Mouse (Mus musculus) heart, embryonic 14.5 days (tissue): ENCODE results near the gene Armc7. TPM values are rescaled to one million over a fixed set of nuclear protein-coding genes. Genes with fewer than 3 reads are reported as not detected.

Experiments used
- ATAC-seq: fragments of 200-750 bp; cut with Nextera tagmentation; 2 replicates; pipeline ENCODE4 v1.8.0; 2017; ENCODE audit warnings: low read depth, moderate TSS enrichment; ENCODE audit not compliant: insufficient number of reproducible peaks, insufficient read depth, low FRiP score
- H3K27ac ChIP-seq, 2 experiments: fragments of 200-500 bp in 1 of 2; fragments of 300-500 bp in 1 of 2; sonication (generic) in 1 of 2; replicated peaks in 1 of 2; 2 replicates each; pipeline ENCODE4 v1.5.1; 2012 to 2014; ENCODE audit warnings: low read depth in 2 of 2, low read length in 2 of 2, control low read depth in 1 of 2, mild to moderate bottlenecking in 1 of 2, mixed read lengths in 1 of 2; ENCODE audit not compliant: control insufficient read depth in 1 of 2, insufficient read depth in 1 of 2
- H3K27me3 ChIP-seq: fragments of 300-500 bp; sonication (generic); 2 replicates; pipeline ENCODE4 v1.6.1; 2014; ENCODE audit warnings: mild to moderate bottlenecking, low read length, control low read depth; ENCODE audit not compliant: control insufficient read depth, insufficient read depth
- H3K36me3 ChIP-seq: fragments of 300-500 bp; sonication (generic); 2 replicates; pipeline ENCODE4 v1.6.1; 2014; ENCODE audit warnings: mild to moderate bottlenecking, control low read depth, low read length, mixed read lengths; ENCODE audit not compliant: control insufficient read depth, insufficient read depth
- H3K4me1 ChIP-seq, 2 experiments: fragments of 200-500 bp in 1 of 2; fragments of 300-500 bp in 1 of 2; sonication (generic) in 1 of 2; 2 replicates each; pipeline ENCODE4 v1.6.1; 2012 to 2014; ENCODE audit warnings: low read length in 2 of 2, control low read depth in 1 of 2, mixed read lengths in 1 of 2; ENCODE audit not compliant: control insufficient read depth in 2 of 2, insufficient read depth in 2 of 2
- H3K4me2 ChIP-seq: fragments of 300-500 bp; sonication (generic); 2 replicates; pipeline ENCODE4 v1.6.1; 2014; ENCODE audit warnings: mild to moderate bottlenecking, low read length
- H3K4me3 ChIP-seq, 2 experiments: fragments of 200-500 bp in 1 of 2; fragments of 300-500 bp in 1 of 2; sonication (generic) in 1 of 2; 2 replicates each; pipeline ENCODE4 v1.5.1; 2012 to 2014; ENCODE audit warnings: low read length in 2 of 2, mild to moderate bottlenecking in 2 of 2, control low read depth in 1 of 2, low read depth in 1 of 2, moderate library complexity in 1 of 2; ENCODE audit not compliant: control insufficient read depth in 1 of 2, insufficient read depth in 1 of 2
- H3K9ac ChIP-seq: fragments of 300-500 bp; sonication (generic); 2 replicates; pipeline ENCODE4 v1.6.1; 2014; ENCODE audit warnings: mild to moderate bottlenecking, low read length
- H3K9me3 ChIP-seq: fragments of 300-500 bp; sonication (generic); 2 replicates; pipeline ENCODE4 v1.6.1; 2016; ENCODE audit warnings: low read length, control low read depth; ENCODE audit not compliant: control insufficient read depth
- WGBS: fragments of 180-500 bp; shearing (Covaris S2); extraction: QIAGEN DNeasy Blood & Tissue Kit; methylation state at CpG from one replicate; pipeline ENCODE4 v1.1.7; 2014; 5-methylcytosine and 5-hydroxymethylcytosine counted together
- microRNA-seq: library from miRNA; unstranded; fragments of <30 nt; microRNA quantifications from one replicate; pipeline ENCODE4, GENCODE M21; 2016
- polyA plus RNA-seq: library from polyadenylated mRNA; unstranded; fragments of >200 nt; fragmentation: Nextera tagmentation; extraction: Ambion mirVana; gene quantifications from 2 replicates; pipeline ENCODE4 v1.2.1, GENCODE M21; 2014

Armc7 gene
- polyA plus RNA-seq, 1 experiment from 2014 or later = 5.5 TPM

DNA sequence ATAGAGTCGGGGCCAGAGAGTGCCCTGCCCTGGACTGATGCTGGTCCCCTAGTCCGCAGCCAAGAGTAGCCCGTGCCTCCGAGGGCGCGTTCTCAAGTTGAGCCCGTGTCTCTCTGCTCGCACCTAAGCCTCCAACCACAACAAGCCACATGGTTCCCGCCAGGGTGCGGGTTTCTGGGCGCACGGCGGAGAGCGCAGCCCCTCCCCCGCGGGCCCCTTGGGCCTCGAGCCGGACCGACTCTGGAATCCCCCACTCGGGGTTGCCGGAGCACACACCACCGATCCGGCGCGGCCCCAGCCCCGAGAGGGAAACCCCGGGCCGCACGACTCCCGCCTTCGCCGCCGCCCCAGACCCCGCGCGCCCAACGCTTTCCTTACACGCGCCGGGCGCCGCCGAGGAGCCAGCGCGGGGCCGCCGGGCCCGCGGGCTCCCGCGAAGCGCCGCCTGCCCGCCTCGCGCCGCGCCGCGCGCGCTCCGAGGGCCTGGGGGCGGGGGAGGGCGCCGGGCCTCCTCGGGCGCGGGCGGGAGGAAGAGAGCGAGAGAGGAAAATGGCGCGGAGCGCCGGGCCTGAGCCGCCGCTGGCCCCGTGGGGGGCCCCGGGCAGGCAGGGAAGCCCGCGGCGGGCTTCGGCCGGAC, 60.1 kb downstream of the Armc7 start:
- peaks cover 33% of the 10 kb centered on the region for H3K36me3 ChIP-seq
- peak; percentile 66 for ATAC-seq
- H3K4me2 ChIP-seq = peak overlapping the region; percentile 90
- H3K27ac ChIP-seq = peak overlapping the region; percentile 97 to 100
- no peaks in the 10 kb centered on the region for H3K9me3 ChIP-seq
- peak overlapping the region; percentile 64 to 96 for H3K4me3 ChIP-seq
- peak overlapping the region; percentile 98 for H3K9ac ChIP-seq
- WGBS = under 1% methylated on average over 59 of the region's 84 CpGs
- no peaks in the 10 kb centered on the region for H3K27me3 ChIP-seq
- H3K4me1 ChIP-seq = peaks cover 3 to 11% of the 10 kb centered on the region in 2 experiments; a peak in 2 of 4 replicates

DNA sequence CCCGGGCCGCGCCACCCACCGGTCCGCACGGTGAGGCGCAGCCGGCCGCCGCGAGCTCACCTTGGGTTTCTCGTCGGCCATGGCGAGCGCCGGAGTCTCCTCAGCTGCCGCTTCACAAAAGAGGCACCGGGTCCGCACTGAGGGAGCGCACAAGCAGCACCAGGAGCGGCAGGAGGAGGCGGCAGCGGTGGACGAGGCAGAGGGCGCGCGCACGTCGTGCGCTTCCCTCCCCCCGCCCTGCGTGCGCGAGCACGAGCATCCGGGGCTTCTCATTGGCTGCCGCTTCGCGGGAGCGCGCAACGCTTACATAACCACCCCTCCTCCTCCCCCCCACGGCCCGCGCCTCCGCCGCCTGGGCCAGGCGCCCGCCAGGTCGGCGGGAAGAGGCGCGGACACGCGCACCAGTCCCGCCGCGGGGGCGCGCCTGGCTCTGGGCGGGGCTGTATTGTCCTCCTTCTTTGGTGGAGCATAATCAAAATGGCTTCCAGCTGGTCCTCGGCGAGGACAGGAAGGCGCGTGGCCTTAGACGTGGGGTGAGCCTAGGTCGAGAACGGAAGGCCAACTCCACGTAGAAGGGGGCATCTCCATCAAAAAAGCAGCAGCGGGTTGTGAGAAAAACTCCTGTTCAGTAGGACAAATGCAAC, 60.7 kb downstream of the Armc7 start, which contains the start of gene Sumo2:
Gene Sumo2, minus strand, starts transcription at position 239 of the 644 bp plus-strand sequence.
- peak; percentile 87 for ATAC-seq
- Histone ChIP-seq H3K4me1 (peaks cover 3 to 11% of the 10 kb centered on the region in 2 experiments; a peak in 2 of 4 replicates), H3K27me3 (no peaks in the 10 kb centered on the region), H3K4me2 (peak within 1 kb of the TSS; percentile 90), H3K27ac (peak within 1 kb of the TSS; percentile 97 to 100), H3K36me3 (peaks cover 30% of the 10 kb centered on the region), H3K4me3 (peak within 1 kb of the TSS; percentile 64 to 96), H3K9ac (peak within 1 kb of the TSS; percentile 98), H3K9me3 (no peaks in the 10 kb centered on the region)
- WGBS = 2% methylated on average over 38 of the region's 70 CpGs

DNA sequence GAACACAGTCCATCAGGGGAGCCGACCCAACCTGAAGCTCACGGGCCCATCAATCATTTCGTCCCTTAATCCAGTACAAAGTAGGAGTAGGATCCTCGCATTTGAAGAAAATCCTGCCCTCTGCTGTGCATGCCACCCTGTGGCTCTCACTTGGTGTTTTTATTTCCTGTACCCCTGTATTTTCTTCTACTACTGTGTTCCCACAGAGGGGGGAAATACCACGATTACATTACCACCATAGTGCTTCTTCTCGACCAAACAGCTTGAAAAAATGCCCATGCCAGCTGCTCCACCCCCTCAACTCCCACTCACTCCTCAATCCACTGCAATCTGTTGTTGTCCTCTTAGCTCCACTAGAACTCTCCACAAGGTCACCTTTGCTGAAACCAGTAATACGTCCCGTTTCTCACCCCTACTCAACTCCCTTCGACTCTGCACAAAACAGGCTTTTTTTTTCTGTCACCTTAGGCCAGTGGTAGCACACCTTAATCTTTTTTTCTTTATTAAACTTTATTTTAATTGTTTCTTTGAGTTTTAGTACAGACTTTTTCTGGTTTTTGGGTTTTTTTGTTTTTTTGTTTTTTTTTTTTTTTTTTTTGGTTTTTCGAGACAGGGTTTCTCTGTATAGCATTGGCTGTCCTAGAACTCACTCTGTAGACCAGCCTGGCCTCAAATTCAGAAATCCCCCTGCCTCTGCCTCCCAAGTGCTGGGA, 61.5 kb downstream of the Armc7 start:
- Histone ChIP-seq H3K4me3 (peak overlapping the region; percentile 30 to 96; a peak in 2 of 4 replicates), H3K36me3 (peaks cover 22% of the 10 kb centered on the region), H3K4me1 (peaks cover 3 to 11% of the 10 kb centered on the region in 2 experiments; a peak in 2 of 4 replicates), H3K27me3 (no peaks in the 10 kb centered on the region), H3K27ac (peak overlapping the region; percentile 96 to 100), H3K4me2 (peak overlapping the region; percentile 90), H3K9me3 (no peaks in the 10 kb centered on the region), H3K9ac (no peak overlapping the region)
- WGBS = 83% methylated on average over 10 of the region's 10 CpGs
- no peak for ATAC-seq

DNA sequence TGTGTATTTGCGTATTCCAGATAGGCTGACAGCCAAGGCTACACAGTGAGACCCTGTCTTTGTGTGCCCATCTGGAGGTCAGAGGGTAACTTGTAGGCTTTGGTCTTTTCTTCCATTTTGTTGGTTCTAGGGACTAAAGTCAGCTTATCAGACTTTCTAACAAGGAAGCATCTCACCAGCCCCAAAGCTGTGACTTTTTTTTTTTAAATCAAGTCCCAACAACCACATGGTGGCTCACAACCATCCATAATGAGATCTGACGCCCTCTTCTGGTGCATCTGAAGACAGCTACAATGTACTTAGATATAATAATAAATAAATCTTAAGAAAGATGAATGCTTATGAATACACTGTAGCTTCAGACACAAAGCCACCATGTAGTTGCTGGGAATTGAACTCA, 62.6 kb downstream of the Armc7 start:
- Histone ChIP-seq H3K4me3 (no peak overlapping the region), H3K9ac (no peak overlapping the region), H3K27ac (no peak overlapping the region), H3K27me3 (no peaks in the 10 kb centered on the region), H3K9me3 (no peaks in the 10 kb centered on the region), H3K4me1 (peaks cover 3 to 11% of the 10 kb centered on the region in 2 experiments; a peak in 2 of 4 replicates), H3K4me2 (no peak overlapping the region), H3K36me3 (peaks cover 11% of the 10 kb centered on the region)
- no peak for ATAC-seq
- 60% methylated on average over 2 of the region's 2 CpGs for WGBS

Small RNA genes lying within 50 kb of the gene (microRNA-seq; reads per million reads assigned to microRNA genes)
- not detected for gene Mir3968

Other genes with a start within 250 kb of the Armc7 start
- gene Grin2c, start 208.4 kb upstream of the Armc7 start, polyA plus RNA-seq = 0.15 TPM in 1 of 2 replicates, not detected in the other
- 9.3 and 9.4 TPM in 2 replicates for gene Fdxr, start 198.6 kb upstream of the Armc7 start, polyA plus RNA-seq
- gene Fads6, start 178.0 kb upstream of the Armc7 start, polyA plus RNA-seq = 0.94 and 1.2 TPM in 2 replicates
- gene Otop2, start 168.5 kb upstream of the Armc7 start, polyA plus RNA-seq = not detected in 2 replicates
- 0.05 TPM in 1 of 2 replicates, not detected in the other for gene Ush1g, start 153.6 kb upstream of the Armc7 start, polyA plus RNA-seq
- gene Otop3, start 140.9 kb upstream of the Armc7 start, polyA plus RNA-seq = not detected in 2 replicates
- 7.4 and 7.8 TPM in 2 replicates for gene Hid1, start 107.9 kb upstream of the Armc7 start, polyA plus RNA-seq
- 10.3 and 10.5 TPM in 2 replicates for gene Cdr2l, start 93.8 kb upstream of the Armc7 start, polyA plus RNA-seq
- 191 and 195 TPM in 2 replicates for gene Mrpl58, start 71.9 kb upstream of the Armc7 start, polyA plus RNA-seq
- gene Atp5h, start 55.7 kb upstream of the Armc7 start, polyA plus RNA-seq = 2,259 and 2,271 TPM in 2 replicates
- gene Kctd2, start 55.5 kb upstream of the Armc7 start, polyA plus RNA-seq = 19.3 and 23.5 TPM in 2 replicates
- 0.14 TPM in 1 of 2 replicates, not detected in the other for gene Trim80, start 35.1 kb upstream of the Armc7 start, polyA plus RNA-seq
- 0.08 and 0.26 TPM in 2 replicates for gene Slc16a5, start 13.2 kb upstream of the Armc7 start, polyA plus RNA-seq
- gene Nt5c, start 16.2 kb downstream of the Armc7 start, polyA plus RNA-seq = 54.5 and 56.2 TPM in 2 replicates
- 511 and 538 TPM in 2 replicates for gene Jpt1, start 38.7 kb downstream of the Armc7 start, polyA plus RNA-seq
- gene Sumo2, start 60.6 kb downstream of the Armc7 start, polyA plus RNA-seq = 600 and 636 TPM in 2 replicates
- gene Nup85, start 88.8 kb downstream of the Armc7 start, polyA plus RNA-seq = 85.2 and 89.3 TPM in 2 replicates
- gene Mrps7, start 128.3 kb downstream of the Armc7 start, polyA plus RNA-seq = 79.9 and 87.4 TPM in 2 replicates
- gene Gga3, start 128.4 kb downstream of the Armc7 start, polyA plus RNA-seq = 16.1 and 17.2 TPM in 2 replicates
- 31.7 and 32.3 TPM in 2 replicates for gene Mif4gd, start 137.3 kb downstream of the Armc7 start, polyA plus RNA-seq
- gene Slc25a19, start 152.6 kb downstream of the Armc7 start, polyA plus RNA-seq = 42.8 and 46.0 TPM in 2 replicates
- 59.4 and 63.9 TPM in 2 replicates for gene Grb2, start 232.9 kb downstream of the Armc7 start, polyA plus RNA-seq